Mouse (Mus musculus) embryonic fibroblast, embryonic 13.5 days (primary cell): ENCODE results near the gene Zmym1. TPM values are rescaled to one million over a fixed set of nuclear protein-coding genes. Genes with fewer than 3 reads are reported as not detected.
A peak's percentile ranks its signal among the peaks of the same experiment; 100 is the strongest.
"Not testable (repeated sequence)": the region's sequence is repeated elsewhere in the genome, so short reads cannot be mapped to it uniquely, and the experiment has no call there.

ENCODE experiments used
- H3K27ac ChIP-seq: 2 replicates; pipeline ENCODE4 v1.5.1; 2012; ENCODE audit warnings: low read length, control low read depth, inconsistent platforms; ENCODE audit not compliant: insufficient read depth
- H3K4me1 ChIP-seq: 2 replicates; pipeline ENCODE4 v1.6.1; 2011; ENCODE audit warnings: low read length; ENCODE audit not compliant: control insufficient read depth, insufficient read depth
- H3K4me3 ChIP-seq: 2 replicates; pipeline ENCODE4 v1.5.1; 2011; ENCODE audit warnings: mild to moderate bottlenecking, control low read depth, low read length; ENCODE audit not compliant: insufficient read depth
- CTCF ChIP-seq: IDR thresholded peaks from 2 replicates; pipeline ENCODE4 v1.5.1; 2011; ENCODE audit warnings: mild to moderate bottlenecking, control low read depth, low read length, moderate library complexity, borderline replicate concordance; ENCODE audit not compliant: insufficient read depth
- POLR2A ChIP-seq: IDR thresholded peaks from 2 replicates; pipeline ENCODE4 v1.6.1; 2011; ENCODE audit warnings: low read depth, mild to moderate bottlenecking, control low read depth, low read length, moderate library complexity
- polyA plus RNA-seq: library from polyadenylated mRNA; stranded (reverse); fragments of >200 nt; gene quantifications from 2 replicates; pipeline ENCODE4 v1.2.4, GENCODE M21; 2011; ENCODE audit warnings: low read depth; ENCODE audit not compliant: missing spikeins, insufficient read length

Gene Zmym1
- polyA plus RNA-seq, 1 experiment, result 18.0 TPM

- no peak overlapping the region for H3K27ac ChIP-seq
- 0 out of 2 replicates have a peak overlapping the region, but pooled peaks have one; percentile 3 for H3K4me3 ChIP-seq
- no peak for TF ChIP-seq POLR2A
- TF ChIP-seq CTCF, result no peak
- H3K4me1 ChIP-seq, result no peaks in the 10 kb centered on the region
Observed at GRCm38 (mm10) chr4:127005113-127005936, 55.6 kb downstream of the Zmym1 start.

DNA sequence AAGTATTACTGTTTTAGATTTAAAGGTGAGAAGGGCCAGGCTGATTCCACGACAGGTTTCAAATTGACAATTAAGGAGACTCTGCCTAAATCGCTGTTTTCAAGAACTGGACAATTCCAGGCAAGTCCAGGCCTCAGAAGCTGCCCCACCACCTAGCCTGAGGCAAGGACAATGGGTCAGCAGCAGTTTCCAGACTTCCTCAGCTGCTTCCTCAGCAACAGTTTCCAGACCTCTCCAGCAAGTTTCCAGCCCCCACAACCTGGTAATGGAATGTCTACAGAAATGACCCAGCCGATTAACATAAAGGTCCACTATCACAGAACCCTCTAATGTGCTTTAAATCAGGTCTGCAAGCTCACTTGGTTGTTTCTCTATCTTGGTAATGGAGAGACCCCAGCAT, 56.6 kb downstream of the Zmym1 start:
- TF ChIP-seq POLR2A (no peak), CTCF (no peak)
- Histone ChIP-seq H3K27ac (no peak overlapping the region), H3K4me3 (no peak overlapping the region), H3K4me1 (no peaks in the 10 kb centered on the region)

- H3K4me3 ChIP-seq, result no peak overlapping the region
- no peaks in the 10 kb centered on the region for H3K4me1 ChIP-seq
- TF ChIP-seq CTCF (no peak), POLR2A (no peak)
- H3K27ac ChIP-seq, result no peak overlapping the region
Observed at GRCm38 (mm10) chr4:127000601-127001105, 60.3 kb downstream of the Zmym1 start.

- H3K27ac ChIP-seq, H3K4me3 ChIP-seq, H3K4me1 ChIP-seq: not testable (repeated sequence)
Observed at GRCm38 (mm10) chr4:126999372-126999771, 61.6 kb downstream of the Zmym1 start.

Other genes starting within 250 kb of the Zmym1 start
- gene Zmym4, start 93.0 kb downstream of the Zmym1 start, polyA plus RNA-seq, result 53.3 and 59.7 TPM in 2 replicates
- gene Sfpq, start 39.8 kb downstream of the Zmym1 start, polyA plus RNA-seq, result 280 and 376 TPM in 2 replicates
- 21.7 and 28.0 TPM in 2 replicates for gene Zmym6, start 16.2 kb upstream of the Zmym1 start, polyA plus RNA-seq
- 5.2 and 7.3 TPM in 2 replicates for gene Tmem35b, start 62.5 kb upstream of the Zmym1 start, polyA plus RNA-seq
- gene Dlgap3, start 108.1 kb upstream of the Zmym1 start, polyA plus RNA-seq, result 0.17 TPM in 1 of 2 replicates, not detected in the other
- gene Smim12, start 182.6 kb upstream of the Zmym1 start, polyA plus RNA-seq, result 18.1 and 23.9 TPM in 2 replicates